Mouse (Mus musculus): ENCODE data around the gene Mtch1.
"Not testable (repeated sequence)": the region's sequence is repeated elsewhere in the genome, so short reads cannot be mapped to it uniquely, and the experiment has no call there.

The Mtch1 gene

GRCm38 (mm10) chr17:29363109-29363508, 15.4 kb upstream of the Mtch1 start:
- in situ Hi-C loops (cut with MboI) = no loop called here

- in situ Hi-C loops (cut with MboI) = no loop called here
Observed at GRCm38 (mm10) chr17:29361982-29362691, 14.4 kb upstream of the Mtch1 start.

GRCm38 (mm10) chr17:29360761-29361221, 13.1 kb upstream of the Mtch1 start, which contains the start of gene Fgd2:
Gene Fgd2 (plus strand): TSS chr17:29360914.
- in situ Hi-C loops (cut with MboI) = no loop called here

GRCm38 (mm10) chr17:29358928-29359327, 11.2 kb upstream of the Mtch1 start:
- in situ Hi-C loops (cut with MboI) = no loop called here

- in situ Hi-C loops (cut with MboI) = no loop called here
Observed at GRCm38 (mm10) chr17:29356882-29357281, 9.1 kb upstream of the Mtch1 start.

- in situ Hi-C loops (cut with MboI) = no loop called here
Observed at GRCm38 (mm10) chr17:29356479-29356856, 8.7 kb upstream of the Mtch1 start.

- in situ Hi-C loops (cut with MboI) = no loop called here
Observed at GRCm38 (mm10) chr17:29355841-29356478, 8.2 kb upstream of the Mtch1 start.

GRCm38 (mm10) chr17:29355461-29355840, 7.7 kb upstream of the Mtch1 start:
- in situ Hi-C loops (cut with MboI) = no loop called here

- in situ Hi-C loops (cut with MboI) = not testable (repeated sequence)
Observed at GRCm38 (mm10) chr17:29351056-29351455, 3.3 kb upstream of the Mtch1 start.

- in situ Hi-C loops (cut with MboI) = no loop called here
Observed at GRCm38 (mm10) chr17:29348996-29349395, 1.3 kb upstream of the Mtch1 start.

GRCm38 (mm10) chr17:29347126-29347644, 549 bp downstream of the Mtch1 start:
- in situ Hi-C loops (cut with MboI) = no loop called here

- in situ Hi-C loops (cut with MboI) = no loop called here
Observed at GRCm38 (mm10) chr17:29346496-29347125, 1.1 kb downstream of the Mtch1 start.

- in situ Hi-C loops (cut with MboI) = no loop called here
Observed at GRCm38 (mm10) chr17:29345272-29345671, 2.5 kb downstream of the Mtch1 start.

GRCm38 (mm10) chr17:29343241-29343640, 4.5 kb downstream of the Mtch1 start:
- in situ Hi-C loops (cut with MboI) = no loop called here

GRCm38 (mm10) chr17:29342010-29342910, 5.5 kb downstream of the Mtch1 start:
- in situ Hi-C loops (cut with MboI) = no loop called here

- in situ Hi-C loops (cut with MboI) = no loop called here
Observed at GRCm38 (mm10) chr17:29341591-29342003, 6.1 kb downstream of the Mtch1 start.

- in situ Hi-C loops (cut with MboI) = no loop called here
Observed at GRCm38 (mm10) chr17:29340406-29341261, 7.1 kb downstream of the Mtch1 start.

GRCm38 (mm10) chr17:29339170-29339768, 8.5 kb downstream of the Mtch1 start:
- in situ Hi-C loops (cut with MboI) = no loop called here

GRCm38 (mm10) chr17:29337979-29338823, 9.5 kb downstream of the Mtch1 start:
- in situ Hi-C loops (cut with MboI) = no loop called here

All from mature B cell (primary cell).